Mouse (Mus musculus) megakaryocyte, embryonic 14.5 days (primary cell): Measurements from ENCODE around the gene Cntnap1.

Source experiments
- FLI1 ChIP-seq: IDR thresholded peaks from 2 replicates; pipeline ENCODE4 v1.6.1; 2012; ENCODE audit warnings: low read length, inconsistent platforms, mixed read lengths
- GATA1 ChIP-seq: IDR thresholded peaks from 3 replicates; pipeline ENCODE4 v1.6.1; 2012; ENCODE audit warnings: mixed read lengths, low read length, inconsistent platforms, borderline replicate concordance

DNA sequence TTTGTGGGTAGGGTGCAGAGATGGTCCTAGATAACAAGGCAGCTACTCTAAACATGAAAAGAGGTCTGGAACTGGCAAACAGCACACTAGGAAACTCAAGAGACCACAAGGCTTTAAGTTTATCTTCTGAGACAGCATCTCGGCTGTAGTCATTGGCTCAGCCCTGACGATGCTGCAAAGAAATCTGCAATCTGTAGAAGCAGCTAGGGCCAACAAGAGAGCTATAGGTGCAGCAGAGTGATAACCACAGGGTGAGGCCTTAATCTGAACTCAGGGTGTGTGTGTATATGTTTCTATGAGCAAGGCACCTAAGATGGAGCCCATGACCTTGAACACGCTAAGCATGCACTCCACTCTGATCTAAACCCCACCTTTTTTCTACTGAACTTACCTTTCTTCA, 29.2 kb downstream of the Cntnap1 start:
- TF ChIP-seq FLI1: no peak
- no peak for TF ChIP-seq GATA1
